Mouse (Mus musculus) testis, adult 2 months (tissue): ENCODE results near the gene Grm8. TPM values are rescaled to one million over a fixed set of nuclear protein-coding genes. Genes with fewer than 3 reads are reported as not detected.

Source experiments
- H3K27ac ChIP-seq: fragments of 200-500 bp; 2 replicates; pipeline ENCODE4 v1.5.1; 2012; ENCODE audit warnings: low read depth, low read length; ENCODE audit not compliant: control insufficient read depth, insufficient read depth
- H3K27me3 ChIP-seq: fragments of 200-500 bp; 2 replicates; pipeline ENCODE4 v1.6.1; 2012; ENCODE audit warnings: mild to moderate bottlenecking, low read length, moderate library complexity; ENCODE audit not compliant: control insufficient read depth, insufficient read depth
- H3K36me3 ChIP-seq: fragments of 200-500 bp; 2 replicates; pipeline ENCODE4 v1.6.1; 2012; ENCODE audit warnings: mild to moderate bottlenecking, low read length; ENCODE audit not compliant: control insufficient read depth, insufficient read depth
- H3K4me1 ChIP-seq: fragments of 200-500 bp; 2 replicates; pipeline ENCODE4 v1.6.1; 2012; ENCODE audit warnings: low read length; ENCODE audit not compliant: control insufficient read depth, insufficient read depth
- H3K4me3 ChIP-seq: fragments of 200-500 bp; 2 replicates; pipeline ENCODE4 v1.5.1; 2012; ENCODE audit warnings: low read depth, mild to moderate bottlenecking, low read length, moderate library complexity, mixed read lengths; ENCODE audit not compliant: control insufficient read depth
- CTCF ChIP-seq: fragments of 200-500 bp; IDR thresholded peaks from 2 replicates; pipeline ENCODE4 v1.5.1; 2012; ENCODE audit warnings: low read depth, mild to moderate bottlenecking, inconsistent platforms, low read length, moderate library complexity; ENCODE audit not compliant: control insufficient read depth, insufficient read depth, insufficient replicate concordance
- POLR2A ChIP-seq: fragments of 200-500 bp; IDR thresholded peaks from 2 replicates; pipeline ENCODE4 v1.6.1; 2012; ENCODE audit warnings: low read depth, mild to moderate bottlenecking, inconsistent platforms, low read length, moderate library complexity; ENCODE audit not compliant: control insufficient read depth
- polyA plus RNA-seq: library from polyadenylated mRNA; depleted of rRNA; stranded (reverse); fragments of >200 nt; gene quantifications from 2 replicates; pipeline ENCODE4 v1.2.3, GENCODE M21; 2012

Grm8 gene
- polyA plus RNA-seq, 1 experiment: 0.17 TPM

DNA sequence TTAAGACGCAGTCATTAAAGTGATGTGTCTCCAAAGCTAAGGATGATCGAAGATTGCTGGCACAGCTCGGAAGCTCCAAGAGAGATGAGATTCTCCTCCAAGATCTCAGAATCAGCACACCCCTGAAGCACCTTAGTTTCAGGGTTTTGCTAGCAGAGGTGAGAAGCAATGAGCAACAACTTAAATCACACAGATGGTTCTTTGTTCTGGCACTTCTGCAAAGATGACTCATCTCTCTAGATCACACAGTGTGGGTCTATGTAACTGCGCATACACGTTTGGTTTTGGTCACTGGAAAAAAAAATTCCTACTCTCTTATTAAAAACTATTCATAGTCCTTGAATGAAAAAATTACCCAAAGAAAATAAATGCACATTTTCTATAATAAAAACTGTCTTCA lies 157.6 kb downstream of the Grm8 start:
- TF ChIP-seq POLR2A: no peak
- no peak for TF ChIP-seq CTCF
- no peak overlapping the region for H3K27ac ChIP-seq
- no peak overlapping the region for H3K4me3 ChIP-seq
- H3K36me3 ChIP-seq: no peaks in the 10 kb centered on the region
- H3K27me3 ChIP-seq: no peaks in the 10 kb centered on the region
- peaks cover 2% of the 10 kb centered on the region; the same call in 1 of the 2 replicates for H3K4me1 ChIP-seq

DNA sequence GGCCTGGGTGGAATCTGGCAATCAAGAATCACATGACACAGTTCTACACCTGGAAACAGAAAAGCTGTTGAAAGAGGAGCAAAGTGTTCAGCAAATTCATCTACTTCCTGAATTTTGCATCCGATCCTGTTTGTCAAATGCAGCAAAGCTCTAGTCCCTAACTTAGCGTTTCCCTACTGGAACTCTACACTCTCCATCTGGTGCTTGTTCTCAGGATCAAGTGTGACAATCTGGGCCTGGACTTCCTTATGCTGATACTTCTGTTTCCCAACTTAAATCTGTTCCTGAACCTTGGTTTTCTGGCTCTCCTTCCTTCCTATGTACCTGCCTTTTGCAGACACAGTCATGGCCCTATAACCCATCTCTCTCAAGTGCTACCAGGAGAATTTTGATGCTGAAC lies 166.1 kb downstream of the Grm8 start:
- no peak overlapping the region for H3K27ac ChIP-seq
- H3K4me1 ChIP-seq: no peaks in the 10 kb centered on the region
- H3K4me3 ChIP-seq: no peak overlapping the region
- TF ChIP-seq CTCF: no peak
- TF ChIP-seq POLR2A: no peak
- no peaks in the 10 kb centered on the region for H3K27me3 ChIP-seq
- H3K36me3 ChIP-seq: no peaks in the 10 kb centered on the region

DNA sequence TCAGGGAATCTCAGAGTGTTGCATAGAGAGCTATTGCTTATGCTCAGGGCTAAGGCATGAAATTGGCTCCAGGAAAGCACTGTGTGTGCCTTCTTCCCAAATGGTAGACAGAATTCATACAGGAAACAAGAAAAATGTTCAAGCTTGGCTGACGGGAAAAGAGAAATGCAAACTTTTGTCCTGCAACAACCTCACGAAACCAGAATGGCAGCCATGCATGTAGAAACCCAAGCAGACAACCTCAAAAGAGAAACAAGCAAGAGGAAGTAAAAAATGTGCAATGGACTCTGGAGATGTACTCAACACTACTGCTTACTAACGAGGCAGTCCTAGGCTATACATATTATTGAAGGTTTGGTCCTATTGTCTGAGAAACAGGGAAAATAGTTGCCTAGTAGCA lies 167.9 kb downstream of the Grm8 start:
- Histone ChIP-seq H3K27me3 (no peaks in the 10 kb centered on the region), H3K27ac (no peak overlapping the region), H3K36me3 (no peaks in the 10 kb centered on the region), H3K4me3 (no peak overlapping the region), H3K4me1 (no peaks in the 10 kb centered on the region)
- TF ChIP-seq POLR2A (no peak), CTCF (no peak)

DNA sequence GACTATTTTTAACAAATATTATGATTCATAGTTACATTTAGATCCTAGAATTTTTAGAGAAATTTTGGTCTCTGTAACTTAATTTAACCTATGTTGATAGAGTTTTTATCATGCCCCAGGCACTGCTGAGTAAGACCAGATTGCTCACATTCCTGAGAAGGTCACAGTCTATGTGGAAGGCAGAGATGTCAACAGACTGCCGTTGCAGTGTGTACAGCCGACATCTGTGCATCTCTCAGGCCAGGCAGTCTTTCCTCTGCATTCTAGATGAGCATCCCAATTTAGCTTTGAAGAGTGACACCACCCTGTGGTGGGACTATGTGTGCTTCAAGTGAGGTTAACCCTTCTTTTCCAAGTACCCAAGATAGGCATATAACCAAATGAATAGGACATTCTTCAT lies 169.7 kb downstream of the Grm8 start:
- TF ChIP-seq POLR2A (no peak), CTCF (no peak)
- Histone ChIP-seq H3K27ac (no peak overlapping the region), H3K27me3 (no peaks in the 10 kb centered on the region), H3K4me1 (no peaks in the 10 kb centered on the region), H3K36me3 (no peaks in the 10 kb centered on the region), H3K4me3 (no peak overlapping the region)

DNA sequence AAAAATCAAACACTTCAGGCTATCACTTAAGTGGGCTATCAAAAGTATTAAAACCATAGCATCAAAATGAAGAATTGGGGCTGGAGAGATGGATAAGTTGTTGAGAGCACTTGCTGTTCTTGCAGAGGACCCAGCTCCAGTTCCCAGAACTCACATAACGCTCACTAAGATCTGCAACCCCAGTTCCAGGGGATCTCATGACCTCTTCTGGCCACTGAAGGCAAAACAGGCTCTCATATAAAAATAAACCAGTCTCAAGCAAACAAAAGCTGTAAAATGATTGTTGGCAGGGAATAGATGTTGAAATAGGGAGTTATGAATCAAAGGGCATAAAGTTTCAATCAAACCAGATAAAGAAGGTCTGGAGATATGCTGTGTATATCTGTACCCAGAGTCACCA lies 171.1 kb downstream of the Grm8 start:
- H3K4me1 ChIP-seq: no peaks in the 10 kb centered on the region
- no peak for TF ChIP-seq POLR2A
- no peak for TF ChIP-seq CTCF
- H3K27ac ChIP-seq: no peak overlapping the region
- H3K4me3 ChIP-seq: no peak overlapping the region
- H3K36me3 ChIP-seq: no peaks in the 10 kb centered on the region
- H3K27me3 ChIP-seq: no peaks in the 10 kb centered on the region

DNA sequence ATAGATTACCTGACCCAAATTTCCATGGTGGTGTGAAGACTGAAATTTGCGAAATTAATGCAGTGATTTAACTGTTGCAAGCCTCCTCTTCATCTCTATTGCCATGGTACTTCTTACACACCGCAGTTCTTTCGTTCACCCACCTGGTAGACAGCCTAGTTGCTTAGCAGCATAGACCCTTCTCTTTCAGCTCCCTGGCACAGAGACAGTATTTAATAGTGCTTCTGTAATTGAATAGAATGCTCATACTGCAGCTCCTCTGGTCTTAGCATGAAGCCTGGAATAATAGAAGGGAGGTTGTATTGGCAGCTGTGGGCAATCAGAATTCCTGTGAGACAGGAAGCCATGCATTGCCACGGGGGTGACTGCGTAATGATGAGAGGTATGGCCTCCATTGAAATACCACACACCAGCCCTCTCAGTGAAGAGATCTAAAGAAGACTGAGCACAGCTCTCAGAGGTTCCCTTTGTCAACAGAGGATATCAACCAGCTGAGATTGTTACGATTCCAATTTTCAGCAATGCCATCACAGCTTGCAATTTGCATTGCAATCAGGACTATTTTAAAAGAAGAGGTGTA lies 178.6 kb downstream of the Grm8 start:
- no peaks in the 10 kb centered on the region for H3K36me3 ChIP-seq
- TF ChIP-seq CTCF: no peak
- no peak for TF ChIP-seq POLR2A
- H3K27me3 ChIP-seq: no peaks in the 10 kb centered on the region
- H3K4me3 ChIP-seq: no peak overlapping the region
- H3K27ac ChIP-seq: no peak overlapping the region
- no peaks in the 10 kb centered on the region for H3K4me1 ChIP-seq

DNA sequence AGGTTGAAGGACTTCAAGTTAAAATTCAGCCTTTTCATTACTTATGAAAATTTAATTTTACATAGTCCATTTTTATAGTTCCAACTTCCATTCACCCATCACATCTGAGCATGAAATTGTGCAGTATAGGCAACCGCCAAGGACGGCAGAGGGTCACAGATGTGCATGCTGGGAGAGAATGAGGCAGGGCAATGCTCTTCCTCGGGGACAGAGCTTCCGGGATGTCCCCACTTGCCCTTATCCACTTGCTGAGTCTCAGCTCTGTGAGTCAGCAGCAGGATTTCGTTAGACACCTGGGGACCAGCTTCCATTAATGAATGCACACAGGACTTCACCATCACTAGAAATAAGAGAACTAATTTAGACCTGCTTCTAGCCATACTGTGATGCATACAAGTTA lies 183.5 kb downstream of the Grm8 start:
- H3K27me3 ChIP-seq: no peaks in the 10 kb centered on the region
- TF ChIP-seq POLR2A: no peak
- TF ChIP-seq CTCF: no peak
- no peaks in the 10 kb centered on the region for H3K36me3 ChIP-seq
- no peak overlapping the region for H3K4me3 ChIP-seq
- no peaks in the 10 kb centered on the region for H3K4me1 ChIP-seq
- H3K27ac ChIP-seq: no peak overlapping the region

DNA sequence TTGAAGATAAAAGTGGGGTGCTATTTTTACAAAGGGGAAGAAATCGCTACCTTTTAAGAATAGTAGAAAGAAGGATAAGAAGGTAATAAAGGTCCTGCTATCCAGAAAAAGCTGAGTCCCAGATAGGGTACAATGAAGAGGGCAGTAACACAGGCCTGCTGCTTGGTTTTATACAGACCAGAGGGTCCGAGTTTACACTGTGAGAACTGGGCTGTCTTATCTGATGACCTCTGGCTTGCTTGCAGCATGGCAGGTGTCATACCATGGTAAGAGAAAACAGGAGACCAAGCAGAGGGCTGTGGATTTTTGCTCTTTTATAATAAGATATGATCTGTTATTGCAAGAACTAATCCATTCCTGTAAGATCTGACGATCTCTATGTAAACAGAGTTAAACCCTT lies 206.9 kb downstream of the Grm8 start:
- Histone ChIP-seq H3K27ac (no peak overlapping the region), H3K4me3 (no peak overlapping the region), H3K27me3 (no peaks in the 10 kb centered on the region), H3K36me3 (no peaks in the 10 kb centered on the region), H3K4me1 (no peaks in the 10 kb centered on the region)
- TF ChIP-seq POLR2A (no peak), CTCF (no peak)
